Mouse (Mus musculus) hematopoietic stem cell, adult 5-6 weeks (primary cell): ENCODE measurements around the gene Gm37240. TPM values are rescaled to one million over a fixed set of nuclear protein-coding genes. Genes with fewer than 3 reads are reported as not detected.

Source experiments
- ATAC-seq, 2 experiments: fragments of 125-278 bp in 1 of 2; replicated peaks in 1 of 2; 2 replicates each; pipeline ENCODE4 v1.8.0; 2016 to 2017; ENCODE audit warnings: inconsistent platforms in 2 of 2, mild to moderate bottlenecking in 2 of 2, moderate number of reproducible peaks in 2 of 2, low read depth in 1 of 2, moderate TSS enrichment in 1 of 2; ENCODE audit not compliant: low FRiP score in 2 of 2, poor library complexity in 2 of 2, severe bottlenecking in 2 of 2, insufficient read depth in 1 of 2, low TSS enrichment in 1 of 2
- total RNA-seq: library from RNA; stranded (forward); fragments of 172-1452, 232-1000 nt; gene quantifications from 2 replicates; pipeline ENCODE4 v1.2.3, GENCODE M21; 2017

The Gm37240 gene
- total RNA-seq, 1 experiment from 2014 or later: not detected

DNA sequence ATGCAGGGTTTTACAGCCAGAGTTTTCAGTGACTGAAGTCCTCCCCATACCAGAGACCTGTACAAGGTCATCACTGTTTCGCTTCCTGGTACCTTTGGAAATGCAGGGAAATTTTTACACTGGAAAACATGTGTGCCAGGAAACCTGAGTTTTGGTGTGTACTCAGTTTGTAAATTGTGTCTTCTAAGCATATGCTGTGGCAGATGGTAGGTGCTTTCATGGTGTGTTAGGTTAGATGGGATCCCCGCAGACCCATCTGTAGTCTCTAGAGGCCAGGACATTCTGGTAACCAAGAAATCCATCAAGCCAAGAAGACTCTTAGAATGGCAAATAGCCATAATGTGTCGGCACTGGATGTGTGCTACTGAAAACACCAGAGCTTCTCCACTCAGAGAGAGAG is 352.3 kb downstream of the Gm37240 start:
- no peak for ATAC-seq

GRCm38 (mm10) chr3:85532376-85532775 is 354.9 kb downstream of the Gm37240 start:
- no peak for ATAC-seq

- ATAC-seq: no peak
These were observed 356.6 kb downstream of the Gm37240 start for GRCm38 (mm10) chr3:85530601-85531161.

- no peak for ATAC-seq
These were observed 365.9 kb downstream of the Gm37240 start for GRCm38 (mm10) chr3:85521311-85521907.

- peak in 1 of 2 experiments; percentile 36; a peak in 2 of 4 replicates for ATAC-seq
These were observed 368.6 kb downstream of the Gm37240 start for GRCm38 (mm10) chr3:85518668-85519067.

GRCm38 (mm10) chr3:85518072-85518471 is 369.2 kb downstream of the Gm37240 start:
- ATAC-seq: no peak

GRCm38 (mm10) chr3:85516739-85517396 is 370.4 kb downstream of the Gm37240 start:
- ATAC-seq: no peak

DNA sequence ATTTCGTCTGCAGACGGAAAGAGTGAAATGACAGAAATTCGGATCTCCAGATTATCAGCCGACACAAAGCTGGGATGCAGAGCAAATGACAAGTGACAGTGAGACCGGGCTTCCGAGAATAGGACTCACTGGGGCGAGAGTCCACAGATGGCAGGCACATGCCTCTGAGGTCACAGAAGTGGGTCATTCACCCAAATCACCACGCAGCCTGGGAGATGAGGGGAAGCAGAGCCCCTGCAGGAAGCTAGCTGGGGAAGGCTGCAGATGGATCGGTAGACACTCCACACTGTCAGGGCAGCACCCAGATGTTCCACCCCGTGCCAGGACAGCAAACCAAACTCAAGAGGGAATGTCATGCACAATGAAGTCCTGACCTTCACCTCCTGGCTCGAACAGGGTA is 372.6 kb downstream of the Gm37240 start:
- no peak for ATAC-seq

DNA sequence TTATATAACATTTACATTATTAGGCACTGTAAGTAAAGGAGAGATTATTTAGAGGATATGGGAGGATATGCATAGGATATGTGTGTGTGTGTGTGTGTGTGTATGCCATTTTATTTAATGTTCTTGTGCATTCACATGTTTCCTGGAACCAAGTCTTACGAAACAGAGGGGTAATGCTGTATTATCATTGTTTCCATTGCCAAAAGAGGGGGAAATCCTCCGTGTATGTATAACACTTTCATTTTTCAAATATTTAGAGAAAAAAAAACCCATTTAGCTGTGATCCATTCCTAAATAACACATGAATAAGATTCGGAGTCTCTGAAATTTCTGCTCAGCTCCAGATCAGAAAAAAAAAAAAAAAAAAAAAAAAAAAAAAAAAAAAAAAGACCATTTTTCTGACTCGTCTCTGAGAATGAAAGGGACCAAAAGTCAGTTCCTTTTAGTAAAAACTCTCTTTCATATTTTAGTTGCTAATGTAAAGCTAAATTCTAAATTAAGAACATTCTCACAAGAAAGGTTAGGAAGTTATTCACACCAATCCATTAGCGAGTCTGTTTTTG is 378.5 kb downstream of the Gm37240 start:
- ATAC-seq: no peak

DNA sequence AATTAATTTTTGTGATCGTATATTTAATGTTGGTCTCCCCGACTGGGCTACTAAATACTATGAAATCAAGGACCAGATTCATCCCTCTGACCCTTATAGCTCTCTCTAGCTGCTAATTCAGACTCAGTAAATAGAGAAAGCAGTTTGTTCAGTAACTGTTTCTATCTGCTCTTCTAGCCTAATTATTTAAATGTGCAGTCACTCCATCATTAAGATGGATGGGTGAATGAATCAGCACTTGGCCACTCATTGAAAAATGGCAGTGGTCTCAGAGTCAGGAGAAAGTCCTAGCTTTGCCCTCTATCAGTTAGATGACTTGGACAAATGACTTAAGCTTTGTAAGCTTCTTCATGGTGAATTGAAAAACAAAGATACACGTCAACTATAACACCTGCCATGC is 387.2 kb downstream of the Gm37240 start:
- ATAC-seq: no peak

DNA sequence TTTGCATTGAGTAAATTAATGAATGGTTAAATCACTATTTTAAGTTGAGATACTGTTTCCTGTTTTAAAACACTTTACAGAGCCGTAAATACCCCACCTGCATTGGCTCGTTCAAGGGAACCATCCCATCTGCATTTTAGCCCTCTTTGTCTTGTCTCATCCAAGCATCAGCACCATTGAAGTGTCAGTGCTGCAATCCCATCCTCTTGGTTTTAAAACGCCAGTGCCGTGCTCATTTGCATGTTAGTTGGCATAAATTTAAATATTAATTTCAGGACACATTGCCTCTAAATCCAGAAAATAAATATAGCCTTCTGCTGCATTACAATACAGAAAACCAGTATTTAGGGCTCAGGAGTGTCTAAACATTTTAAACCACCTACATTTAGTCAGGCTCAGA is 391.2 kb downstream of the Gm37240 start:
- no peak for ATAC-seq

DNA sequence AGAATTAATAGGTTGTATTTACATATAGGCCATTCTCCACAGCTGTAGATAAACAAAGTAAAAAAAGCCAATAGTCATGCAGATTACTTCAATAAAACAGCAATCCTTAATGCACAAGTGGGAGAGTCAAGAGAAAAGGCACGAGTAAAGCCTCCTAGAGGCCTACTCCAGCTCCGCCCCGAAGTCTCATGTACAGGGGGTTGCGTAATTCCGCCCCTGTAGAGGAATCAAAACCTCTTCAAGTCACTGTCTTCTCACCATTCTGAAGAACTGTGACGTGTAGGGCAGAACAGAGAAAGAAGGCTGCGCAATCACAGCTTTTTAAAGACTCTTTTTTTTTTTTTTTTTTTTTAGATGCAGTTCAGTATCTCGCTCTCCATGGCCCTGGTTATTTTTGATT is 393.5 kb downstream of the Gm37240 start:
- no peak for ATAC-seq

- ATAC-seq: no peak
These were observed 397.1 kb downstream of the Gm37240 start for GRCm38 (mm10) chr3:85490204-85490603.

- ATAC-seq: no peak
These were observed 399.9 kb downstream of the Gm37240 start for GRCm38 (mm10) chr3:85487379-85487778.

DNA sequence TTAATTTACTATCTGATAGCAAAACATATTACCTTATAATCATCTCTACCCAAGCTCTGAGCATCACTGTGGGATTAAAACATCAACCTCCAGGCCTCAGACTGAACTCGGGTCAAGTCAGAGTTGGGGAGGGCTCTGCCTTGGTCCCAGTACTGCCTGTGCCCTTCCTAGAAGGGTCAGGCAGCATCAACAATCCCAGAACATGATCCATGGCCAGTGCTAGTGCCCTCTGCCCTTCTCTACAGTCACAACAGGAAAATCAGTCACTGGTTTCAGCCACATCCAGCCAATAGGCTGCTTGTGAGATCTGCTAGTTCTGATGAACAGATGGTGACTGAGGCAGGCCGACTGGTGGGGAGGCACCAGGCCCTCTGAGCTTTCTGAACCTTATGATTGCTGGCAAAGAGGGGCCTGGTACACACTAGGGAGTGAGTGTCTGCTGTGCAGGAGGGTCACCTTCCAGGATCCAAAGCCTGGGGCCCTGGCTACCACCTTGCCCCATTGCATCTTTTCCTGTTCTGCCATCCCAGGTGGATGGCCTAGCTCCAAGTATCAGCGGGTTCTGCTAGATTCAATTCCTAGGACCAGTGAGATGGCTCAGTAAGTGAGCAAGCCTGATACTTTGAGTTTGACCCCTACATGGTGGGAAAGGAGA is 401.7 kb downstream of the Gm37240 start:
- ATAC-seq: no peak

- ATAC-seq: peak in 1 of 2 experiments; percentile 46; a peak in 1 of 4 replicates
These were observed 404.7 kb downstream of the Gm37240 start for GRCm38 (mm10) chr3:85482636-85483035.

- ATAC-seq: no peak
These were observed 406.7 kb downstream of the Gm37240 start for GRCm38 (mm10) chr3:85480638-85481037.

DNA sequence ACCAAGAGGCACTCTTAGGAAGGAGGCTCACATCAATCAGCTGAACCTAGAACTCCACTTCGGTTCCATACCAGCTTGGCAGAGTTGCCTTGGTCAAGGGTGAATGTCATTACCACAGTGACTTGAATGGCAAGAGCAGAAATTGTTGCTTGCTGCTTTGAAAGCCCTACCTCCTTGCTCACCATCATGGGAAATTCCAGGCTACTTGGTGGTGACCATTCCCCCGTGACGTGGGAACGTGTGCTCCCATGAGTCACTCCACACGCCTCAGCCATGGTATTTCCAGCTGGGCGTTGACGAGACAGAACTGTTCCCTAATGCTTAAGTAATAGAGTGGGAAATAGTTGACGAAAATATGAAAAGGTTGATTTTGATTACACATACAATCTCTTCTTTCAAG is 408.6 kb downstream of the Gm37240 start:
- no peak for ATAC-seq
